Mouse (Mus musculus) embryonic fibroblast, embryonic 13.5 days (primary cell): ENCODE measurements around the gene Pln.

Source experiments
- CTCF ChIP-seq: IDR thresholded peaks from 2 replicates; pipeline ENCODE4 v1.5.1; 2011; ENCODE audit warnings: mild to moderate bottlenecking, control low read depth, low read length, moderate library complexity, borderline replicate concordance; ENCODE audit not compliant: insufficient read depth
- POLR2A ChIP-seq: IDR thresholded peaks from 2 replicates; pipeline ENCODE4 v1.6.1; 2011; ENCODE audit warnings: low read depth, mild to moderate bottlenecking, control low read depth, low read length, moderate library complexity

GRCm38 (mm10) chr10:53347787-53348755, 10.6 kb downstream of the Pln start:
- TF ChIP-seq CTCF (no peak; the same call in 1 of the 2 replicates), POLR2A (no peak)
